Mouse (Mus musculus): ENCODE data around the gene Ccdc170. TPM values are rescaled to one million over a fixed set of nuclear protein-coding genes. Genes with fewer than 3 reads are reported as not detected.
"Not testable (repeated sequence)": the region's sequence is repeated elsewhere in the genome, so short reads cannot be mapped to it uniquely, and the experiment has no call there.

Ccdc170 gene
- under 1 TPM; 0.07 to 0.34 TPM for total RNA-seq (2021)

DNA sequence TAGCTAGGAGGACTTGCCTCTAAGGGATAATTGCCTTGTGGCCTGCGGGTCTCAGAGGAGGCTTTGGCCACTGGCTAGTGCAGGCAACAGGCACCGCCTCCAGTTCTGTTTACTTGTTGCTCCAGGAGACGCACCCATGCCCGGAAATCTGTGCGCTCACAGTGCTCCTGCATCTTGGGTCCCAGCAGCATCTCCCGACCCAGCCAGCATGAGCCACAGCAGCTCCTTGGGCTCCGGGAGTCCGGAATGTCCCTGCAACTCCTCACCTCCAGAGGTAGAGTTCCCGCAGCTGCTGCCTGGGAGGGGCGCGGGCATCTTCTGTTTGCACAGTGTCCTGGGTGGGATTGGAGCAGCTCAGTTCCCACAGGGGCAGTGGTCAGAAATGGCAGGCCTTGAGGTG, at the start of gene Ccdc170:
Ccdc170 (plus strand) TSS at position 148 of the 400 bp plus-strand sequence.
- DNase-seq = peak; percentile 8 to 30
- intact Hi-C loops (cut with DNase I) = no loop called here

DNA sequence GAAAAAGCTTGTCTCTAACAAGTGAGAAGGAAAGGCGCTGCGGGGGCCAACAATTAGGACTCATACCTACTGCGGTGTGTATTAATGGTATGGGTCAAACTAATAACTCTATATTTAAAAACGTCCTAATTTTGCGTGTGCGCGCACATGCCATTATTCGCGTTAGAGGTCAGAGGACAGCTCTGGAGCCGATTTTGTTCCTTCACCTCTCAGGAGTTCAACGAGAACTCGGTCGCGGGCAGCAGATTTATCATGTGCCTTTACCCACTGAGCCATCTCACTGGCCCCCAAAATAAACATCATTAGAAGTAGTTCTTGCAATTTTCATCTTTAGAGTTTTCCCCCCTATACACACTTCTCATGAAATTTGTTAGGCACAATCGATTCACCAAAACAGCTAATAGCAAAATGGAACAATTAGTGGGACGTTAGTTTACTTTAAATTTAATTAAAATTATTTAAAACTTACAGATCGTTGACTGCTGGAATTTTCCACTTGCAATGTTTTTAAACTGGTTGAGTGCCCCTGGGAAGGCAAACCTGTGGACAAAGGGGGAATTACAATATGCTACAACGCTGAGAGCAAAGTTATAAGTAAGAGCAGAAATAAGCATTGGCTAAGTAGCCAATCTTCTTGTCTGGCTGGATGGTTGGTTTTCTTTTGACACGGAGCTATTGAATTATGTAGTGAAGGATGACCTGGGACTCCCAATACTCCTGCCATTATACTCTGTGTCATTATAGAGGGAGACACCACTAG, 49.1 kb upstream of the Ccdc170 start:
- intact Hi-C loops (cut with DNase I) = no loop called here
- DNase-seq = peak in 1 of 2 experiments; percentile 26

DNA sequence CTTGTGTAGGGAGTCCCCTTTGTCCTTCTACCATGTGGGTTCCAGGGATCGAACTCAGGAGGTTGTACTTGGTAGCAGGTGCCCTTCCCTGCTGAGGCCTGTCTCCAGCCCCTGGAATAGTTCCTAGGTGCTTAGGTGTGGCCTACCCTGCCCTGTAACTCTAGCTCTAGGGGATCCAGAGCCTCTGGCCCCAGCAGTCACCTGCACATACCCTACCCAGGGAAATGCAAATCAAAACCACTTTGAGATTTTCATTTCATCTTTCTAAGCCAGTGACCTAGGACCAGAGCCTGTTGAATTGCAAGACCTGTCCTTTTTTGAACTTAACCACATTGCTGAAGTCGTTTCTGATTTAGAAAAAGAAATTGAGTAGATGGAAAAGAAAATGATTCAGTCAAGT, 48.4 kb upstream of the Ccdc170 start:
- intact Hi-C loops (cut with DNase I); DNase-seq: not testable (repeated sequence)

DNA sequence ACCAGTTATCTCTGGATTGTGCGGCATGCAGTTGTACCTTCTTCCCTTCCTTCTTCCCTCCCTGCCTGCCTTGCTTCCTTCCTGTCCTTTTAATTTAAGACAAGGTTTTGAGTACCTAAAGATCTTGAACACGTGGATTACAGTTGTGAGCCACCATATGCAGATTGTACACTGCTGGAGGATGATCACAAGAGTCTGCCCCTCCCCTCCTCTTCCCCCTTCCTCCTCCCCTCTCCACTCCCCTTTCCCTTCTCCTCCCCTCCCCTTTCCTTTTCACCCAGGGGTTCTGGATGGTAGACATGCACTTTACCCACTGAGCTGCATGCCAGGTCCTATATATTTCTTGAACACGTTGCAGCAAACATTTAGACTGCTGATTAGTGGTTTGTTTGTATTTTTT, 46.9 kb upstream of the Ccdc170 start:
- intact Hi-C loops (cut with DNase I) = no loop called here

DNA sequence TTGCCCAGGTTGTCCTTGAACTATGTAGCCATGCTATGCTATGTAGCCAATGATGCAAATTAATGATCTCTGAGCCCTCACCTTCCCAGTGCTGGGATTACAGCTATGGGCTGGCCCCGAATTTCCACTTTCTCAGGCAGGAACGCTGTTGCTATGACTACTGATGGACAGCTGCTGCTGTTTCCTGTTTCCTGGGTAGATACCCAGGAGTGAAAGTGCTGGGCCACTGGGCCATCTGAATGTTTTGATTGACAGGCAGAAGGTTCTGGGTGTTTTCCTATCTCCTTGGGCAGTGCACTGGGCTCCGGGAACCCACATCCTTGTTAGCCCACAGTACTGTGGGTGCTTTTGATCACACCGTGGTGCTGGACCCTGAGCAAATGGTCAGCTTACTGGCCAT, 25.9 kb upstream of the Ccdc170 start:
- no peak for DNase-seq
- intact Hi-C loops (cut with DNase I) = no loop called here

More for the DNA sequence above, 46.9 kb upstream of the Ccdc170 start:
- DNase-seq = no peak

DNA sequence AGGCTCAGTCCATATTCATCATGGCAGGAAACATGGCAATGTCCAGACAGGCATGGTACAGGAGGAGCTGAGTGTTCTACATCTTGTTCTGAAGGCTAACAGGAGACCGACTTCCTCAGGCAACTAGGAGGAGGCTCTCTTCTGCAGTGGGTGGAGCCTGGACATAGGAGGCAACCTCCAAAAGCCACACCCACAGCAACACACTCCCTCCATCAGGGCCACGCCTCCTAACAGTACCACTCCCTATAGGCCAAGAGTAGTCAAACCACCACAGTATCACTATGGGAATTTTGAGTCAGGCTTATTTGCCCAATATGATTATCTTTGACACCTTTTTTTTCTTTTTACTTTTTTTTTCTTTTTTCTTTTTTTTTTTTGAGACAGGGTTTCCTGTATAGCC, 22.1 kb upstream of the Ccdc170 start:
- intact Hi-C loops (cut with DNase I) = no loop called here
- no peak for DNase-seq

DNA sequence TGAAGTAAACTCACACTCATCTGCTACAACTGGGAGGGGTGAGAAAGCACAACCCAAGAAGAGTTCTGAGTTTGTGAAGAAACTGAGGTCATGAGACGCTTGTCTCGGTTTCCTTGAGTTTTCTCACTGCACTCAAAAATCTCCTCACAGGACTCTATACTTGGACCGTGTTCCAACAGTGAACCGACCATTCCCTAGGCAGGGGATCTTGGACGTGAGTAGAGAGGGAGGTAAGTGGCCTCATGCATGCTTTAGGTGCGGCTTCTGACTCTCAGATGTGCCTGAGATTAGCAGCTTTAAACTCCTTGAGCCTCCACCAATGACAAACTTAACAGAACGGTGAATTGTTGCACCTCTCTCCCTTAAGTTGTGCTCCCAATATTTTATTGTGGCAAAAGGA, 16.5 kb upstream of the Ccdc170 start:
- DNase-seq = no peak
- intact Hi-C loops (cut with DNase I) = no loop called here

DNA sequence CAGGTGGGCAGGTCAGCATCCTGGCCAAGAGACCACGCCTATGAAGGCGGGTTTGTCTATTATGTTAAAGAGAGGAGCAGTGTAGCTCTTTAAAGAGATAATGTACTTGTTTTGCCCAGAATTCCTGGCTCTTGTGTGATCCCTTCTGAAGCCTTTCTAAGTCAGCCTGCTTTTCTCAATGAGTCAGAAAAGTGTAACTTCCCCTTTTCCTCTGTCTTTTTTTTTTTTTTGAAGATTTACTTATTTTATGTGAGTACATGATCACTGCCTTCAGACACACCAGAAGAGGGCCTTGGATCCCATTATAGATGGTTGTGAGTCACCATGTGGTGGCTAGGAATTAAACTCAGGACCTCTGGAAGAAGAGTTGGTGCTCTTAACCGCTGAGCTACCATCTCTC, 12.9 kb upstream of the Ccdc170 start:
- DNase-seq = no peak

DNA sequence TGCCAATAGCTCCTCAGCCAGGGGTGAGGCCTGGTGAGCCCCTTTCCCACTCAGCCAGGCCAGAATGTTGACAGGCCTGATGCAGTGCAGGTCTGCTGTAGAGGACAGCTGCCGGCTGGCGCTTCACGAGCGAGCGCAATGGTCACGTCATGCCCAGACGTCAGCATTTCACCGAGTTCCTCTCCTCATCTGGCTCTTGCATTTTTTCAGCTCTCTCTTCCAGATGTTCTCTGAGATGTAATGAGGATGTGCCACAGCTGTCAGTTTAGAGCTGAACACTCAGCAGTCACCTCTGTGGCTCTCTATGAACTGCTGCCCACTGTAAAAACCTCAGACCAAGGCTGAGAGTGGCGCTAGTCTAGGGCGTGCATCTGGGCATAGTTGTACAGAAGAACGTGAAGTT, 8.7 kb upstream of the Ccdc170 start:
- peak; percentile 35 to 48 for DNase-seq
- intact Hi-C loops (cut with DNase I) = no loop called here

More for the DNA sequence above, 12.9 kb upstream of the Ccdc170 start:
- intact Hi-C loops (cut with DNase I) = no loop called here

DNA sequence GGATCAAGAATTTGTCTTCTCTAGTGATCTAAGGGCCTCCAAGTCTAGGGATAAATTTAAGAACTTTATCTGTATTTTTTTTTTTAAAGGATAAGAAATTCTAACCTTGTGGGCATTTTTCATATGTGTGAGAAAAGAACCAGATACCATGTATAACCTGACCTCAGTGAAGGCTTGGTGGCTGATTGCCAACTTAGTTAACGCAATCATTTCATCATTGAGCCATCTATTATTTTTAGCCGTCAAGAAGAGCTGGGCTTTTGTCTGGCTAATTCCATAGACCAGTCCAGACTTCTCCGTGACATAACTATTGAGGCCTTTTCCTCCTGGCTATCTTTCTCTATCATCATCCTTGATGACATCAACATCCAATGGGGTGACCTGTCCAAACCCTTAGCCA, 6.9 kb upstream of the Ccdc170 start:
- no peak for DNase-seq
- intact Hi-C loops (cut with DNase I) = no loop called here

DNA sequence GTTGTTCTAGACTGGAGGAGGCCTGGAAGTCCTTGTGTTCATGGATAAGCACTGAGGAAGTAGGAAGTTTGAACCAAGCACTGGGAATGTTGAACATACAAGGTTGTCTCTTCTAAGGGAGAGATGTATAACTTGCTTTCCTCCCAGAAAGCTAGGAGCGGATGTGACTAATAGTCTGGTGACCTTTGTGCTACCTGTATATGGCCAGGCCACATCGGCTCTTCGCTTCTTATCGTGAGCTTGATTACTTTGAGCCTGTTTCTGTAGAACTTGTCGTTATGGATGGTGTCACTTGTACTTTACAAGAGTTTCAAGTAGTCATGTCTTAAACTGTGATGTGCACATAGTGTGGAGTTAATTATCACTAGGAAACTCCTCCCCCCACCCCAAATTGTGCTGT, 5.7 kb upstream of the Ccdc170 start:
- DNase-seq = no peak
- intact Hi-C loops (cut with DNase I) = no loop called here

DNA sequence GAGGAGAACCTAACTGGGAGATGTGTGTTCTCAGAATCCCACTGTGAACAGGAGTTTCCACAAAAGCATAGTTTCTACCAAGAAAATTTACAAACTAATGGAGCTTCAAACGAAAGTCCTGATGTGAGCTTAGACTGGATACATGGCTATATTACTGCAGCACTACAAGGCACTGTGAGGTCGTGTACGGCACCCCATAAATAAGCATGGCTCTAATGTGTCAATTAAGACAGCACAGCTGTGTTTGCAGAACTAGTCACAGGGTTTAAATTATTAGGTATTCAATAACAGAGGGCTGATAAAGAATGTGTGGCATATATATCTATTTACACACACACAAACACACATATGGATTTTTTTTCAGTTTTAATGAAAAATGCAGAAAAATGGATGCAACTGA, 1.4 kb upstream of the Ccdc170 start:
- DNase-seq = no peak

DNA sequence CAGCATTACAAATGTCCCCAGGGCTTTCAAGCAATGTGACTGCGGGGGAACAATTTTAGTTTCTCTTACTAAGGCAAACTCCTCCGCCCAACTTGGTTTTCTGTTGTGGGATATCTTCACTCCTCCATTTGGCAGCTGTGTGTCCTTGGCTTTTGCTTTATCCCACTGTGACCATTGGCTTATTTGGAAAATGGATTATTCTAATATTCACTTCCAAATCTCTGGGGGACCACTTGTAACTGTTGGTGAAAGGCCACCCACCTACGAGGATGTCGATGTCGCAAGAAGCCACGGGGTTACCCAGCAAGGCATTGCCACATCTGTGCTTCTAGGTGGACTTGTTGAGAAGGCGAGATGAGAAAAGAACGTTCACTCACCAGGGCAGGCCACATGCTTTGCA, 607 bp upstream of the Ccdc170 start:
- intact Hi-C loops (cut with DNase I) = no loop called here
- DNase-seq = peak; percentile 35 to 37

More for the DNA sequence above, 1.4 kb upstream of the Ccdc170 start:
- intact Hi-C loops (cut with DNase I) = no loop called here

DNA sequence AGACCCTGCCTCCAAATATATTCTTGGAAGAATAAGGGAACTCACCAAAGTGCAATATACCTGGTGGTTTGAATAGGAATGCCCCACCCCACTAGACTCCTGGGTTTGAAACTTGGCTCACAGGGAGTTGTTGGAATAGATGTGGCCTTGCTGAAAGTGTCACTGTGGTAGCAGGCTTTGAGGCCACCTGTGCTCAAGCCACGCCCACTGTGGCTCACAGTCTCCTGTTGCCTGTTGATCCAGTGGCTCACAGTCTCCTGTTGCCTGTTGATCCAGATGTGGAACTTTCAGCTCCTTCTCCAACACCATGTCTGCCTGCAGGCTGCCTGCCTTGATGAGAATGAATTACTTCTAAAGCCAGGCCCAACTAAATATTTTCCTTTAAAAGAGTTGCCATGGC, 1.5 kb downstream of the Ccdc170 start:
- intact Hi-C loops (cut with DNase I) = no loop called here

DNA sequence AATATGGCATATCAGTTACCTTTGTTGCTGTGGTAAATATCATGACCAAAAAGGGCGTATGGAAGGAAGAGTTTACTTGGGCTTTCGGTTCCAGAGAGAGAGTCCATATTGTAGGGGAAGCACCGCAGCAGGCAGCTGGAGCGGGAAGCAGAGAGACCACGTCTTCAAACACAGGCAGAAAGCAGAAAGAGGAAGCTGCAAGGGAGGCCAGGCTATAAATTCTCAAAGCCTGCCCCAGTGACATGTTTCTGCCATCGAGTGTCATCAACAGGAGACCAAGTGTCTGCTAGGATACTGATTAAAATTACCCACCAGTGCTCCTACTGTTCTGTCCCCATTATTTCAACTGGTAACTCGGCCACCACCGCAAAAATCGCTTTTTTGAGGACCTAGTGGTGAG, 2.7 kb downstream of the Ccdc170 start:
- intact Hi-C loops (cut with DNase I) = no loop called here
- DNase-seq = no peak

More for the DNA sequence above, 1.5 kb downstream of the Ccdc170 start:
- DNase-seq = no peak

DNA sequence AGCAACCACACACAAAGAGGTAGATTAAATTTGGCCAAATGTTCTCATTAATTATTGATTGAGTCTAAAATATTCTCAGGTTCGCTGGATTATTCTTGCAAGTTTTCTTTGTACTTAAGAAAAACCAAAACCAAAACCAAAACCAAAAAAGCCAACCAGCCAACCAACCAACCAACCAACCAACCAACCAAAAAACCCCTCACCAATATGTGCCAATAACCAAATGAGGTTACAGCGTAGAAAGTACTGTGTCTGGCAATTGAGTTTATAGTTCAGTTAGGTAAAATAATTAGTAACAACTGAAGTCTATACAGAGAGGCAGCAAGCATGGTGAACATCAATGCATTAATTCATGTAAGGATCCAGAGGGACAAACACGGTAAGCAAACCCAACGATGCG, 7.6 kb downstream of the Ccdc170 start:
- no peak for DNase-seq
- intact Hi-C loops (cut with DNase I) = no loop called here

DNA sequence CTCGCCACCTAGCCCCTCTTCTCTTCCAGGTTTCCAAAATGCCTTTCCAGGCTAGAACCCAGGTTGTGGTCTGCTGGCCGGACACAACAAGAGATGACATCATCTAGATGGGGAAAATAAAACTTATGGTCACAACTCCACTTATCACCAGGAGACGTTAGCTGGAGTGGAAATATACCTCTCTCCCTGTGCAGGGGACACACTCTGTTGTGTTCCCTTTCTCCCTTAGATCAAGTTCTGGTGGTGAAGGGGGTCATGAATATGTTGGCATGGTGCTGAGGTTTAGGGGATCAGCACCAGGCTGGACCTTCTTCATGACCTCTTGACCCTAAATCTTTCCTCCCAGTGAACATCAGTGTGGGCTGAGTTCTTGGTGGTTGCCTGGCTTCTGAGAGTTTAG, 9.0 kb downstream of the Ccdc170 start:
- DNase-seq = no peak
- intact Hi-C loops (cut with DNase I) = no loop called here

DNA sequence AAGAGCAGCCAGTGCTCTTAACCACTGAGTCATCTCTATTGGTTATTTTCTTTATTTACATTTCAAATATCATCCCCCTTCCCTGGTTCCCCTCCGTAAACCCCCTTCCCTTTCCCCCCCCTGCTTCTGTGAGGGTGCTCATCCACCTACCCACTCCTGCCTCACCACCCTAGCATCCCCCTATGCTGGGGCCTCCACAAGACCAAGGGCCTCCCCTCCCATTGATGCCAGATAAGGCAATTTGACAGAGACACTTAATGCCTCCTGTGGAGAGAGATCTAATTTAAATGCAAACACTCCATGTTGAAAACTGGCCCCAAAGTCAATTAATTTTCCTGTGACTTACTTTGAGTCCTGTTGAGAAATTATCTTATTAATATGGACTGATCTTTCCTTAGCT, 9.7 kb downstream of the Ccdc170 start:
- DNase-seq = no peak
- intact Hi-C loops (cut with DNase I) = no loop called here

DNA sequence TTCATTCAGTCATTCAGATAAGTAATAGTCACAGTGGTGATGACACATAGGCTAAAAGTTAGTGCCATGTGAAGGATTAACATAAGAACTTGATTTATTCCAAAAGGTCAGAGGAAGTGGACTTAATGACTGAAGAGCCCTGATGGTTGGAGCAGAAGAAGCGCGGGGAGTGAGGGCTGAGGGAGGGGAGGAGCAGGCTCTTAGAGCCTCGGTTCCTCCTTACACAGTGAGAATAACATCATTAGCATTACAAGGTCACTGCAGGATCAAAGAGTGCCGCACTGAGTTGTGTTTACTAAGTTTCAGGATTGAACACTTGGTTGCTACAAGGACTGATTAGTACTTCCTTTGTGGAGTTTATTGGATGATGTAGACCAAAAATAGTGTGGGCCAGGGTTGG, 10.6 kb downstream of the Ccdc170 start:
- intact Hi-C loops (cut with DNase I) = no loop called here
- DNase-seq = no peak

DNA sequence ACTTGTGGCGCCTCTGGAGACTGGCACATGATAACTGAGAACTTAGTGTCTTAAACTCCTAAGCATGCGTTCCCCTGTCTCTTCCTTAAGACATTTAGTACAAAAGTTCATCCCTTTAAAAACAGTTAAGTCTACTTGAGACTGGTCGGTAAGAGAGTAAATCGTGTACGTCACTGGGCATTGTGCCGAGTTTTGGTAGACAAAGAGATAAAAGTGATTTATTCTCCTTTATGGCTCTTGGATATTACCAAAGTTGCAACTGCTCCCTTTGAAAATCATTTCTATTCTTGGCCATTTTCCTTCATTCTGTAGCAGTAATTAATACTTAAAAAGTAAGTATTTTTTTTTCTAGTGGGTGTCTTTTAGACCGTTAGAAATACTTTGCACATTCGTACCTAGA, 20.9 kb downstream of the Ccdc170 start:
- intact Hi-C loops (cut with DNase I) = no loop called here
- DNase-seq = no peak

DNA sequence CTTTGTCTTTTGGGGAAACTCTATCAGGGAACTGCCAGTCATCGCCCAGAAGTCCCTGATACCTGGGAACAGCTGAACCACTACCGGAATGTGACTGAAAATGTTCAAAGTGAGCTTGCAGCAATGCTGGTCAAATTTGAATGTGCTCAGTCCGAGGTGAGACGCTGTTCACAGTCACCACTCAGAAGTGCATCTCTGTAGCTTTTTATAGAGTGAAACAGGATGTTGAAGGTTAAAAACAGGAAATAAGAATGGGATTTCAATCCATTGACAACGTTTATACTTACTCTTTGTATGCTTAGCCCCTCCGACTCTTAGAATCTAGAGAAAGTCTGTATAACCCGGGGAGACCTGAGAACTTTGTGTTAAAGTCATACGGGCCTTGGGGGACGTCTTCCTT, 30.4 kb downstream of the Ccdc170 start:
- DNase-seq = no peak
- intact Hi-C loops (cut with DNase I) = no loop called here

DNA sequence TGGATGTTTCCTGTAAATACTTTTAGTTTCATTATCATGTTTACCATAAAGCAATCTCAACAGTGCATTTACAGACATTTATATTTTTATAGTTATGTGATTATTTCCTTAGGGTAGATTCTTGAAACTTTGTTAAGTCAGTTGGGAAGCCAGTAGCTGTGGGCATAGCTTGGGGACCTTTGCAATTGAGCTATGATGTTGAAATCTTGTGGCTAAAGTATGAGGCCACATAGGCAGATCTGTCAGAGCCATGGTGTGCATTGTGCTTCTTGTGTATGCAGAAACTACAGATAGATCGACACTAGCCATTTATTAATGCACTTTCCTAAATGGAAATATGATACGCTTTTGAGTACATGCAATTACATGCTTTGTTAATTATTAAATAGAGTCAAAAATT, 35.3 kb downstream of the Ccdc170 start:
- intact Hi-C loops (cut with DNase I) = no loop called here
- DNase-seq = no peak

DNA sequence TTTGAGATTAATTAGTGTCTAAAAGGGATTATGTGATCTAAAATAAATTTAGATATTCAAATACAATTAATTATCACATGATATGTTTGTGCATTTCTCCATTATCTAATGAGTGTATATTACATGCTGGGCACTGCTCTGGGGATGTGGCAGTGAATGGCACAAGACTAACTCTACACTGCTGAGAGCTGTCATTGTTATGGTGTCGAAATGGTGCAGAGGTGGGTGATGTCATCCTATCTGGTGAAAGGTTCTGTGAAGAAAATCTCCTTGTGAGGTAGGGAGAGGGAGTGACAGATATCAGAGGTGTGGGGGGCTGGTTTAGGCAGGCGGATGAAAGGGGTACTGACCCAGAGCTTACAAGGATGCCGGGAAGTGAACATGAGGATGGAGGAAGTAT, 37.3 kb downstream of the Ccdc170 start:
- DNase-seq = no peak
- intact Hi-C loops (cut with DNase I) = no loop called here
